Mouse (Mus musculus) limb, embryonic 14.5 days (tissue): ENCODE results near the gene Csgalnact2. TPM values are rescaled to one million over a fixed set of nuclear protein-coding genes. Genes with fewer than 3 reads are reported as not detected.

ENCODE experiments used
- ATAC-seq: fragments of 200-750 bp; cut with Nextera tagmentation; 2 replicates; pipeline ENCODE4 v1.8.0; 2017; ENCODE audit warnings: low read depth, moderate number of reproducible peaks, moderate TSS enrichment; ENCODE audit not compliant: low FRiP score
- DNase-seq: peaks from one replicate; pipeline ENCODE4 v3.0.0-alpha.2; 2015; ENCODE audit warnings: low spot score
- H3K27ac ChIP-seq: fragments of 300-500 bp; sonication (generic); replicated peaks from 2 replicates; pipeline ENCODE4 v1.5.1; 2014; ENCODE audit warnings: low read depth, mild to moderate bottlenecking, low read length, moderate library complexity, mixed read lengths
- H3K27me3 ChIP-seq: fragments of 300-500 bp; sonication (generic); 2 replicates; pipeline ENCODE4 v1.6.1; 2014; ENCODE audit warnings: low read length, mixed read lengths; ENCODE audit not compliant: control insufficient read depth, insufficient read depth
- H3K36me3 ChIP-seq: fragments of 300-500 bp; sonication (generic); 2 replicates; pipeline ENCODE4 v1.6.1; 2014; ENCODE audit warnings: mild to moderate bottlenecking, low read length, moderate library complexity, mixed read lengths; ENCODE audit not compliant: control insufficient read depth, insufficient read depth
- H3K4me1 ChIP-seq: fragments of 300-500 bp; sonication (generic); 2 replicates; pipeline ENCODE4 v1.6.1; 2014; ENCODE audit warnings: antibody characterized with exemption, low read length, mixed read lengths; ENCODE audit not compliant: control insufficient read depth, insufficient read depth
- H3K4me2 ChIP-seq: fragments of 300-500 bp; sonication (generic); replicated peaks from 2 replicates; pipeline ENCODE4 v1.6.1; 2014; ENCODE audit warnings: low read depth, mild to moderate bottlenecking, low read length, moderate library complexity; ENCODE audit not compliant: severe bottlenecking
- H3K4me3 ChIP-seq: fragments of 300-500 bp; sonication (generic); replicated peaks from 2 replicates; pipeline ENCODE4 v1.5.1; 2014; ENCODE audit warnings: low read length
- H3K9ac ChIP-seq: fragments of 300-500 bp; sonication (generic); 2 replicates; pipeline ENCODE4 v1.6.1; 2014; ENCODE audit warnings: mild to moderate bottlenecking, low read depth, low read length, moderate library complexity; ENCODE audit not compliant: severe bottlenecking
- H3K9me3 ChIP-seq: fragments of 300-500 bp; sonication (generic); 2 replicates; pipeline ENCODE4 v1.6.1; 2016; ENCODE audit warnings: low read length; ENCODE audit not compliant: control insufficient read depth
- POLR2A ChIP-seq: fragments of 200-500 bp; IDR thresholded peaks from 2 replicates; pipeline ENCODE4 v1.8.0; 2012; ENCODE audit warnings: inconsistent platforms, mild to moderate bottlenecking, moderate library complexity, borderline replicate concordance; ENCODE audit not compliant: insufficient read depth, insufficient read length; ENCODE audit errors: extremely low read depth
- WGBS: fragments of 180-500 bp; shearing (Covaris S2); extraction: QIAGEN DNeasy Blood & Tissue Kit; methylation state at CpG from one replicate; pipeline ENCODE4 v1.1.7; 2014; 5-methylcytosine and 5-hydroxymethylcytosine counted together
- polyA plus RNA-seq, 2 experiments: library from polyadenylated mRNA; depleted of rRNA in 1 of 2; stranded (reverse) in 1 of 2; unstranded in 1 of 2; fragments of >200 nt; fragmentation: Nextera tagmentation in 1 of 2; extraction: Ambion mirVana in 1 of 2; gene quantifications; 2 replicates each; pipeline versions ENCODE4 v1.2.1 to v1.2.3; 2012 to 2014

The Csgalnact2 gene
- polyA plus RNA-seq, 2 experiments: 11.6 to 20.8 TPM

DNA sequence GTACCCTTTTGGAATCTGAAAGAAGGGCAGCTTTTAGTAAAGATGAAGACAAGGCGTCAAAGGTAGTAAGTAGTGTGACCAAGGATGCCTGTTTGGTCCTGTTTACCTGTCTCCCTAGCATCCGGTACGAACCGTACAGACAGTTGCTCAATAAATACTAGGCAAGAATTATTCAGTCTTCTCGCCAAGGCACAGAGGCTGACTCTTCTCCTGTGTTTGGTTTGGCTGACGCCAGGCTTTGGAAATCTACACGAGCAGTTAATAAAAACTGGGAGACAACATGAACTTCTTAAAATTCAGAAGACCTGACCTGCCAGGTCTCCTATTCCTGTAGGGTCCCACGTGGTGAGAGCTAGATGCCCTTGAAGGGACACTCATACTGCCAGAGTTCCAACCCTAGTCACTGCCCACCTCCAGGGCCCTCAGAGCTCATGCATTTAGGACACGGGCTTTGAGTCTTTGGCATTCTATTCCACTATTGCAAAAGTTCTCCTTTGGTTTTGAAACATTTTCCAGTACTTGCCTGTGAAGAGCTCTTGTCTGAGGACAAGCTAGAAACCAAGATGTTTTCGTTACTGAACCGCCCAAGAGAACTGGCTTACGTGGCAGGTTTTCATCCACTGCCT, 23.6 kb upstream of the Csgalnact2 start:
- H3K27me3 ChIP-seq: no peaks in the 10 kb centered on the region
- no peak for TF ChIP-seq POLR2A
- H3K36me3 ChIP-seq: no peaks in the 10 kb centered on the region
- whole genome bisulfite sequencing: 90% methylated on average over 12 of the region's 12 CpGs
- no peaks in the 10 kb centered on the region for H3K9me3 ChIP-seq
- ATAC-seq (no peak), DNase-seq (no peak)
- H3K4me3 ChIP-seq: no peak overlapping the region
- no peak overlapping the region for H3K27ac ChIP-seq
- no peak overlapping the region for H3K4me2 ChIP-seq
- no peaks in the 10 kb centered on the region for H3K4me1 ChIP-seq
- no peak overlapping the region for H3K9ac ChIP-seq

DNA sequence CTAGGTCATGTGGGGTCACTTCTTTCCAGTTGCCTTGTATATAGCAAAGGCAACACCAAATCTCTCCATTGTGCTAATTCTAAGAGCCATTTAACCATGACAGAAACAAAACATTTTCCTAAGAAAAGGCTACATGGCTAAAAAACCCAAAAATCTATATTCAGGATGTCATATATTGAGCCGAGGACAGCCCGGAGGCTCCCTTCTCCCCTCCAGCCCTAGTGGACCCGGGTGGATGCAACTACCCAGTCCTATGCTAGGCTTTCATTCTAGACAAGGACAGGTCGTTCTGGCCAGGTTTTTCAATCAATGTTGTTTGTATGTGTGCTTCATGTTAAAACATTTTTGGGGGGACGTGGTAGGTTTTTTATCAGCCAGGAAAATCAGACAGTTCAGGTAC, 14.2 kb upstream of the Csgalnact2 start:
- Histone ChIP-seq H3K9me3 (no peaks in the 10 kb centered on the region), H3K36me3 (no peaks in the 10 kb centered on the region), H3K9ac (no peak overlapping the region), H3K27me3 (no peaks in the 10 kb centered on the region), H3K4me1 (no peaks in the 10 kb centered on the region), H3K4me2 (no peak overlapping the region), H3K27ac (no peak overlapping the region), H3K4me3 (no peak overlapping the region)
- no peak for ATAC-seq
- WGBS: 82% methylated on average over 5 of the region's 5 CpGs
- no peak for DNase-seq
- no peak for TF ChIP-seq POLR2A

DNA sequence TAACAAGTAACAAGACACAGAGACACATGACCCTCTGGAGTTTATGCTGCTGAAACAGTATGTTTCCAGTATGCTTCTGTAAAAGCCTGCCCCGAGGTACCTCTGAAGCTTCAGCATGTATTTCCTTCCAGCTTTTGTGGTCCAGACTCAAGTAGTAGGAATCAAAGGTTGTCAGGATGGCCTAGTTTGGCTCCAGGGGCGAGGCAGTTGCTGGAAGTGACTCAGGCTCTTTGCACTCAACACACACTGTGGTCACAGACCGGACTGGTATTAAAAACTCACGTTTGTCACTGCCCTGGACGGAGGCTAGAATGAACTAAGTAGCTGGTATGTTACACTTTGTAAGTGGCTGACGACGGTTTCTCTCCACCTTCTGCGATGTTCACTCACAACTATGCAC, 12.0 kb upstream of the Csgalnact2 start:
- DNase-seq: no peak

DNA sequence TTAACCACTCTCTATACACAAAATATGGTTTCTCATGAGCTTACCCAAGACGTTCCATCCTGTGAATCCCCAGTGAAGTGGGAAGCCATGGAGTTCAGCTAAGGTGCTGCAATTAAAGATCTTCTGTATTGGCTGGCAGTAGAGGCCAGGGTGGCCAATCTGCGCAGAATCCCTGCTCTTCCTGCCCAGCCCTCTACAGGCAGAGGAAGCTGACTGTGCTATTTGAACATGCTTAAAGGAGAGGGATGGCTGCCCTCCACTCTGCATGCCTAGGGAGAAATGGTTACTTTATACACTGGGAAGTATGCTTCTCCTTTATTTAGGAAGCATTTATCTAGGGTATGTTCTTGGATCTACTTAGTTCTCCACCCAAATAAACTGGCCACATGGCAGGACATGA, 11.6 kb upstream of the Csgalnact2 start:
- WGBS: 79% methylated on average over 2 of the region's 2 CpGs
- H3K27ac ChIP-seq: no peak overlapping the region
- DNase-seq (no peak), ATAC-seq (no peak)
- no peaks in the 10 kb centered on the region for H3K9me3 ChIP-seq
- H3K36me3 ChIP-seq: no peaks in the 10 kb centered on the region
- H3K4me1 ChIP-seq: no peaks in the 10 kb centered on the region
- H3K4me3 ChIP-seq: no peak overlapping the region
- H3K27me3 ChIP-seq: no peaks in the 10 kb centered on the region
- no peak for TF ChIP-seq POLR2A
- H3K9ac ChIP-seq: no peak overlapping the region
- H3K4me2 ChIP-seq: no peak overlapping the region

More for the DNA sequence above, 12.0 kb upstream of the Csgalnact2 start:
- Histone ChIP-seq H3K4me1 (no peaks in the 10 kb centered on the region), H3K27me3 (no peaks in the 10 kb centered on the region), H3K9ac (no peak overlapping the region), H3K4me2 (no peak overlapping the region), H3K36me3 (no peaks in the 10 kb centered on the region), H3K9me3 (no peaks in the 10 kb centered on the region), H3K27ac (no peak overlapping the region), H3K4me3 (no peak overlapping the region)
- WGBS: 81% methylated on average over 8 of the region's 8 CpGs
- TF ChIP-seq POLR2A: no peak
- no peak for ATAC-seq

DNA sequence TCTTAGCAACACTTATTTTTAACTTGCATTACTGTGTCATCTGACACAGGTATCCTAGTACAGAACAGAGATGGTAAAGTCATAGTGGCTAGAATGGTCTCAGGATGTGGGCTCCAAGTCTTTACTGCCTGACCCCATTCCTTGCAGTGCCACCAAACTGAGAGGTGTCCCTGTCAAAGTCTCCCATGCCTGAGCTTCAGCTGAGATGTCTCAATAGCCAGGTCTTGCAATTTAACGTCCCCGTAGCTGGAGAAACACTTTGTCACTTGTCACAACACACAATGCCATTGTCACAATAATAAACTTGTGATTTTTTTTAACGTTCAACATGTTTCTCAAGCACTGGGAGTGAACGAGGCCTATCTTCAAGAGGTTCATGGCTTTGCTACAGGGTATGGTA, 11.2 kb upstream of the Csgalnact2 start:
- DNase-seq (no peak), ATAC-seq (no peak)
- no peaks in the 10 kb centered on the region for H3K4me1 ChIP-seq
- no peak overlapping the region for H3K4me3 ChIP-seq
- no peak overlapping the region for H3K9ac ChIP-seq
- no peak for TF ChIP-seq POLR2A
- H3K36me3 ChIP-seq: no peaks in the 10 kb centered on the region
- no peaks in the 10 kb centered on the region for H3K9me3 ChIP-seq
- H3K27ac ChIP-seq: no peak overlapping the region
- no peak overlapping the region for H3K4me2 ChIP-seq
- WGBS: 84% methylated on average over 4 of the region's 4 CpGs
- no peaks in the 10 kb centered on the region for H3K27me3 ChIP-seq

DNA sequence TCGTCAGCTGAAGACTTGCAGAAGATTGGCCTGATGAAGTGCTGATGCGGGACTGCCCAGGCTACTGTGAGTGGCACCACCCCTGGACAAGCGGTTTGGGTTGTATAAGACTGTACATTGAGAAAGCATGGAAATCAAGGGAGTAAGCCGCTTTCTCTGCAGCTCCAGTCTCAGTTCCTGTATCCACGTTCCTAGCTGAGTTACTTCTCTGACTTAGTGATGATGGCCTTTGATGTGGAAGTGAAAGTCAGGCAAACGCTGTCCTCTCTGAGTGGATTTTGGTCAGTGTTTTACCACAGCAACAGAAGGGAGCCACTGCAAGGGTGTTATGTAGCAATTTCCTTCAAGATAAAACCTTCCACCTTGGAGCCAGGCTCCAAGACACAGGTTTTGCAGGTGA, 2.0 kb upstream of the Csgalnact2 start:
- WGBS: 78% methylated on average over 6 of the region's 6 CpGs
- DNase-seq: no peak
- Histone ChIP-seq H3K9me3 (no peaks in the 10 kb centered on the region), H3K4me3 (no peak overlapping the region), H3K36me3 (no peaks in the 10 kb centered on the region), H3K27me3 (no peaks in the 10 kb centered on the region), H3K4me2 (no peak overlapping the region), H3K4me1 (no peaks in the 10 kb centered on the region), H3K27ac (no peak overlapping the region), H3K9ac (no peak overlapping the region)
- no peak for TF ChIP-seq POLR2A
- ATAC-seq: no peak
